Mouse (Mus musculus) CH12.LX (cell line): ENCODE data around the gene Mars2.

Source experiments
- CHD2 ChIP-seq: IDR thresholded peaks from 2 replicates; pipeline ENCODE4 v1.6.1; 2011; ENCODE audit warnings: low read length, improper control_type of control experiment
- CTCF ChIP-seq, 2 experiments: IDR thresholded peaks in 1 of 2; conservative IDR thresholded peaks in 1 of 2; 2 replicates each; pipeline ENCODE4 v1.5.1; 2011 to 2012; ENCODE audit warnings: low read depth in 2 of 2, low read length in 2 of 2, improper control_type of control experiment in 1 of 2, inconsistent platforms in 1 of 2, mild to moderate bottlenecking in 1 of 2, moderate library complexity in 1 of 2
- HCFC1 ChIP-seq: IDR thresholded peaks from 2 replicates; pipeline ENCODE4 v1.6.1; 2012; ENCODE audit warnings: low read depth, mild to moderate bottlenecking, inconsistent platforms, low read length, improper control_type of control experiment
- MAZ ChIP-seq: IDR thresholded peaks from 2 replicates; pipeline ENCODE4 v1.6.1; 2012; ENCODE audit warnings: low read depth, mild to moderate bottlenecking, inconsistent platforms, low read length, improper control_type of control experiment, moderate library complexity
- MEF2A ChIP-seq: IDR thresholded peaks from 2 replicates; pipeline ENCODE4 v1.6.1; 2014; ENCODE audit warnings: low read depth, mild to moderate bottlenecking, inconsistent platforms, low read length, improper control_type of control experiment, borderline replicate concordance
- POLR2A ChIP-seq: IDR thresholded peaks from 2 replicates; pipeline ENCODE4 v1.6.1; 2011; ENCODE audit warnings: low read depth, mild to moderate bottlenecking, improper control_type of control experiment, low read length
- POLR2AphosphoS2 ChIP-seq: IDR thresholded peaks from 2 replicates; pipeline ENCODE4 v1.6.1; 2011; ENCODE audit warnings: low read depth, low read length, improper control_type of control experiment
- ZC3H11A ChIP-seq: IDR thresholded peaks from 2 replicates; pipeline ENCODE4 v1.6.1; 2012; ENCODE audit warnings: low read depth, mild to moderate bottlenecking, inconsistent platforms, low read length, improper control_type of control experiment

GRCm38 (mm10) chr1:55194064-55194915 is 42.7 kb upstream of the Mars2 start:
- TF ChIP-seq MAZ (no peak), CTCF (conservative IDR thresholded peaks at IDR 0.05 in 1 of 2, IDR thresholded peaks at IDR 0.05 in 1 of 2; ENCODE audit: low read depth in 2 of 2, low read length in 2 of 2) (no peak), HCFC1 (no peak), ZC3H11A (no peak), MEF2A (no peak), POLR2A (no peak), POLR2AphosphoS2 (no peak), CHD2 (no peak)
